Mouse (Mus musculus): ENCODE data around the gene Slc19a1. TPM values are rescaled to one million over a fixed set of nuclear protein-coding genes. Genes with fewer than 3 reads are reported as not detected.

The Slc19a1 gene
- polyA plus RNA-seq (2014; fragmentation: Nextera tagmentation; extraction: Ambion mirVana), result 23.5 and 26.2 TPM in 2 replicates

GRCm38 (mm10) chr10:77031768-77032375, at the start of gene Slc19a1:
Slc19a1 (plus strand) TSS chr10:77032241.
- DNase-seq (ENCODE audit: low spot score) (no peak), ATAC-seq (replicated peaks; ENCODE audit: insufficient number of reproducible peaks, low FRiP score, low TSS enrichment, low read depth) (no peak)
- WGBS, result 35% methylated on average over 13 of the region's 13 CpGs
- Histone ChIP-seq H3K4me3 (ENCODE audit: low read depth, low read length) (peak within 1 kb of the TSS; percentile 59), H3K4me2 (ENCODE audit: low read depth, low read length) (peak within 1 kb of the TSS; percentile 87), H3K9me3 (replicated peaks; ENCODE audit: control insufficient read depth, low read length) (no peaks in the 10 kb centered on the region), H3K9ac (replicated peaks; ENCODE audit: low read length) (peak within 1 kb of the TSS; percentile 66), H3K36me3 (replicated peaks; ENCODE audit: control insufficient read depth, insufficient read depth, low read depth, low read length) (no peaks in the 10 kb centered on the region), H3K4me1 (ENCODE audit: control insufficient read depth, insufficient read depth, low read length) (no peaks in the 10 kb centered on the region), H3K27ac (replicated peaks; ENCODE audit: low read depth, low read length) (0 out of 2 replicates have a peak within 1 kb of the TSS, but pooled peaks have one; percentile 22), H3K27me3 (ENCODE audit: control insufficient read depth, insufficient read depth, low read length) (no peaks in the 10 kb centered on the region)

GRCm38 (mm10) chr10:76988586-76988985, 43.5 kb upstream of the Slc19a1 start:
- 87% methylated on average over 5 of the region's 5 CpGs for WGBS
- ATAC-seq (replicated peaks; ENCODE audit: insufficient number of reproducible peaks, low FRiP score, low TSS enrichment, low read depth) (no peak), DNase-seq (ENCODE audit: low spot score) (no peak)
- H3K27ac ChIP-seq (replicated peaks; ENCODE audit: low read depth, low read length), result no peak overlapping the region
- H3K4me2 ChIP-seq (ENCODE audit: low read depth, low read length), result no peak overlapping the region
- no peak overlapping the region for H3K4me3 ChIP-seq (ENCODE audit: low read depth, low read length)
- no peaks in the 10 kb centered on the region for H3K4me1 ChIP-seq (ENCODE audit: control insufficient read depth, insufficient read depth, low read length)
- H3K27me3 ChIP-seq (ENCODE audit: control insufficient read depth, insufficient read depth, low read length), result no peaks in the 10 kb centered on the region
- no peaks in the 10 kb centered on the region for H3K36me3 ChIP-seq (replicated peaks; ENCODE audit: control insufficient read depth, insufficient read depth, low read depth, low read length)
- H3K9me3 ChIP-seq (replicated peaks; ENCODE audit: control insufficient read depth, low read length), result no peaks in the 10 kb centered on the region
- H3K9ac ChIP-seq (replicated peaks; ENCODE audit: low read length), result no peak overlapping the region

- H3K27me3 ChIP-seq (ENCODE audit: control insufficient read depth, insufficient read depth, low read length), result no peaks in the 10 kb centered on the region
- H3K4me3 ChIP-seq (ENCODE audit: low read depth, low read length), result no peak overlapping the region
- ATAC-seq (replicated peaks; ENCODE audit: insufficient number of reproducible peaks, low FRiP score, low TSS enrichment, low read depth), result no peak
- no peak for DNase-seq (ENCODE audit: low spot score)
- H3K9ac ChIP-seq (replicated peaks; ENCODE audit: low read length), result no peak overlapping the region
- 53% methylated on average over 3 of the region's 3 CpGs for WGBS
- H3K4me2 ChIP-seq (ENCODE audit: low read depth, low read length), result no peak overlapping the region
- no peaks in the 10 kb centered on the region for H3K9me3 ChIP-seq (replicated peaks; ENCODE audit: control insufficient read depth, low read length)
- H3K36me3 ChIP-seq (replicated peaks; ENCODE audit: control insufficient read depth, insufficient read depth, low read depth, low read length), result no peaks in the 10 kb centered on the region
- no peaks in the 10 kb centered on the region for H3K4me1 ChIP-seq (ENCODE audit: control insufficient read depth, insufficient read depth, low read length)
- no peak overlapping the region for H3K27ac ChIP-seq (replicated peaks; ENCODE audit: low read depth, low read length)
These were observed 39.6 kb upstream of the Slc19a1 start for GRCm38 (mm10) chr10:76992456-76992855.

GRCm38 (mm10) chr10:76997759-76998513, 34.1 kb upstream of the Slc19a1 start:
- H3K4me2 ChIP-seq (ENCODE audit: low read depth, low read length), result no peak overlapping the region
- WGBS, result 62% methylated on average over 17 of the region's 17 CpGs
- no peaks in the 10 kb centered on the region for H3K27me3 ChIP-seq (ENCODE audit: control insufficient read depth, insufficient read depth, low read length)
- no peak overlapping the region for H3K9ac ChIP-seq (replicated peaks; ENCODE audit: low read length)
- H3K4me1 ChIP-seq (ENCODE audit: control insufficient read depth, insufficient read depth, low read length), result no peaks in the 10 kb centered on the region
- H3K27ac ChIP-seq (replicated peaks; ENCODE audit: low read depth, low read length), result no peak overlapping the region
- no peaks in the 10 kb centered on the region for H3K9me3 ChIP-seq (replicated peaks; ENCODE audit: control insufficient read depth, low read length)
- ATAC-seq (replicated peaks; ENCODE audit: insufficient number of reproducible peaks, low FRiP score, low TSS enrichment, low read depth) (peak; percentile 67; the same call in 1 of the 2 replicates), DNase-seq (ENCODE audit: low spot score) (peak; percentile 31)
- no peak overlapping the region for H3K4me3 ChIP-seq (ENCODE audit: low read depth, low read length)
- H3K36me3 ChIP-seq (replicated peaks; ENCODE audit: control insufficient read depth, insufficient read depth, low read depth, low read length), result no peaks in the 10 kb centered on the region

GRCm38 (mm10) chr10:77004936-77005335, 27.1 kb upstream of the Slc19a1 start:
- H3K4me2 ChIP-seq (ENCODE audit: low read depth, low read length), result no peak overlapping the region
- no peaks in the 10 kb centered on the region for H3K27me3 ChIP-seq (ENCODE audit: control insufficient read depth, insufficient read depth, low read length)
- H3K4me1 ChIP-seq (ENCODE audit: control insufficient read depth, insufficient read depth, low read length), result 0 out of 2 replicates have a peak, but pooled peaks cover 5% of the 10 kb centered on the region
- WGBS, result 15% methylated on average over 7 of the region's 7 CpGs
- no peak overlapping the region for H3K4me3 ChIP-seq (ENCODE audit: low read depth, low read length)
- H3K36me3 ChIP-seq (replicated peaks; ENCODE audit: control insufficient read depth, insufficient read depth, low read depth, low read length), result no peaks in the 10 kb centered on the region
- no peak overlapping the region for H3K27ac ChIP-seq (replicated peaks; ENCODE audit: low read depth, low read length)
- no peak overlapping the region for H3K9ac ChIP-seq (replicated peaks; ENCODE audit: low read length)
- ATAC-seq (replicated peaks; ENCODE audit: insufficient number of reproducible peaks, low FRiP score, low TSS enrichment, low read depth), result no peak; the same call in 1 of the 2 replicates
- DNase-seq (ENCODE audit: low spot score), result peak; percentile 32
- H3K9me3 ChIP-seq (replicated peaks; ENCODE audit: control insufficient read depth, low read length), result no peaks in the 10 kb centered on the region

GRCm38 (mm10) chr10:77007433-77008108, 24.5 kb upstream of the Slc19a1 start:
- no peaks in the 10 kb centered on the region for H3K9me3 ChIP-seq (replicated peaks; ENCODE audit: control insufficient read depth, low read length)
- 26% methylated on average over 8 of the region's 8 CpGs for WGBS
- H3K4me1 ChIP-seq (ENCODE audit: control insufficient read depth, insufficient read depth, low read length), result 0 out of 2 replicates have a peak, but pooled peaks cover 5% of the 10 kb centered on the region
- H3K4me2 ChIP-seq (ENCODE audit: low read depth, low read length), result no peak overlapping the region
- DNase-seq (ENCODE audit: low spot score), result peak; percentile 27
- no peak for ATAC-seq (replicated peaks; ENCODE audit: insufficient number of reproducible peaks, low FRiP score, low TSS enrichment, low read depth)
- H3K27me3 ChIP-seq (ENCODE audit: control insufficient read depth, insufficient read depth, low read length), result no peaks in the 10 kb centered on the region
- H3K4me3 ChIP-seq (ENCODE audit: low read depth, low read length), result no peak overlapping the region
- no peak overlapping the region; the same call in 1 of the 2 replicates for H3K27ac ChIP-seq (replicated peaks; ENCODE audit: low read depth, low read length)
- no peak overlapping the region for H3K9ac ChIP-seq (replicated peaks; ENCODE audit: low read length)
- H3K36me3 ChIP-seq (replicated peaks; ENCODE audit: control insufficient read depth, insufficient read depth, low read depth, low read length), result no peaks in the 10 kb centered on the region

- Histone ChIP-seq H3K27me3 (ENCODE audit: control insufficient read depth, insufficient read depth, low read length) (no peaks in the 10 kb centered on the region), H3K4me3 (ENCODE audit: low read depth, low read length) (no peak overlapping the region), H3K4me1 (ENCODE audit: control insufficient read depth, insufficient read depth, low read length) (0 out of 2 replicates have a peak, but pooled peaks cover 5% of the 10 kb centered on the region), H3K36me3 (replicated peaks; ENCODE audit: control insufficient read depth, insufficient read depth, low read depth, low read length) (no peaks in the 10 kb centered on the region), H3K4me2 (ENCODE audit: low read depth, low read length) (no peak overlapping the region), H3K9ac (replicated peaks; ENCODE audit: low read length) (peak overlapping the region; percentile 18; the same call in 1 of the 2 replicates), H3K9me3 (replicated peaks; ENCODE audit: control insufficient read depth, low read length) (no peaks in the 10 kb centered on the region), H3K27ac (replicated peaks; ENCODE audit: low read depth, low read length) (no peak overlapping the region)
- DNase-seq (ENCODE audit: low spot score) (peak; percentile 25), ATAC-seq (replicated peaks; ENCODE audit: insufficient number of reproducible peaks, low FRiP score, low TSS enrichment, low read depth) (0 out of 2 replicates have a peak, but pooled peaks have one; percentile 29)
- WGBS, result 17% methylated on average over 9 of the region's 9 CpGs
These were observed 23.9 kb upstream of the Slc19a1 start for GRCm38 (mm10) chr10:77008109-77008561.

Data from embryonic facial prominence, embryonic 11.5 days (tissue).